Mouse (Mus musculus) spleen, adult 2 months (tissue): ENCODE data around the gene Clasrp.

Source experiments
- CTCF ChIP-seq: fragments of 200-500 bp; IDR thresholded peaks from 2 replicates; pipeline ENCODE4 v1.5.1; 2011; ENCODE audit warnings: mild to moderate bottlenecking, inconsistent platforms; ENCODE audit not compliant: insufficient read depth, insufficient read length, insufficient replicate concordance; ENCODE audit errors: extremely low read depth
- POLR2A ChIP-seq: fragments of 200-500 bp; IDR thresholded peaks from 2 replicates; pipeline ENCODE4 v1.6.1; 2011; ENCODE audit warnings: low read depth, low read length, inconsistent platforms

DNA sequence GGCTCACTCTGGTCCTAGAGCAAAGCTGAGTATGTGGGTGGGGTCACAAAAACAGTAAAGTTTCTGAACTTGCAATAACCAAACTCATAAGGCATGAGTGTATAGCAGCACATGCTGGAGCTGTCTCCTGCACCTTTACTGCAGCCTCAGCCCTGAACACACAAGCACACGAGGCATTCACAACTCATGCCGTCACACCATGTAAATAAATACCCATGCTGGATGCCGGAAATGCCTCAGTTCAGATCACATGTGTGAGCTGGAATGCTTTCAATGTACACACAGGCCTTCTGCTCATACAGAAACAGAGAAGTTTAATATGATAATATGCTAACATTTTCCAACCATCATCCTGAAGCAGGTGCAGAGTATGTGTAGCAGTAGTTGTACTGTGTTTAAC lies 58.3 kb downstream of the Clasrp start:
- TF ChIP-seq CTCF = no peak
- TF ChIP-seq POLR2A = no peak
